Mouse (Mus musculus): ENCODE results near the gene Prpf3.
"Not testable (repeated sequence)": the region's sequence is repeated elsewhere in the genome, so short reads cannot be mapped to it uniquely, and the experiment has no call there.

The Prpf3 gene

GRCm38 (mm10) chr3:95881979-95882815 is 26.5 kb upstream of the Prpf3 start, which contains the start of gene Ciart:
TSS of gene Ciart (minus strand) at chr3:95882251.
- DNase-seq (ENCODE audit: low read depth, low spot score) = peak; percentile 99

- no peak for DNase-seq (ENCODE audit: low read depth, low spot score)
These were observed 23.4 kb upstream of the Prpf3 start for GRCm38 (mm10) chr3:95879063-95879462.

GRCm38 (mm10) chr3:95872048-95872447 is 16.4 kb upstream of the Prpf3 start:
- no peak for DNase-seq (ENCODE audit: low read depth, low spot score)

- DNase-seq (ENCODE audit: low read depth, low spot score) = peak; percentile 93
These were observed 15.7 kb upstream of the Prpf3 start, which contains the start of gene Mrps21 for GRCm38 (mm10) chr3:95871392-95871867. TSS of gene Mrps21 (minus strand) at chr3:95871519.

GRCm38 (mm10) chr3:95870976-95871375 is 15.3 kb upstream of the Prpf3 start:
- DNase-seq (ENCODE audit: low read depth, low spot score) = no peak

- no peak for DNase-seq (ENCODE audit: low read depth, low spot score)
These were observed 11.7 kb upstream of the Prpf3 start for GRCm38 (mm10) chr3:95867408-95867807.

- no peak for DNase-seq (ENCODE audit: low read depth, low spot score)
These were observed 10.4 kb upstream of the Prpf3 start for GRCm38 (mm10) chr3:95866071-95866470.

- DNase-seq (ENCODE audit: low read depth, low spot score) = peak; percentile 50
These were observed 9.9 kb upstream of the Prpf3 start for GRCm38 (mm10) chr3:95865571-95865970.

GRCm38 (mm10) chr3:95865050-95865449 is 9.4 kb upstream of the Prpf3 start:
- no peak for DNase-seq (ENCODE audit: low read depth, low spot score)

- DNase-seq (ENCODE audit: low read depth, low spot score) = no peak
These were observed 7.9 kb upstream of the Prpf3 start for GRCm38 (mm10) chr3:95863578-95863977.

- DNase-seq (ENCODE audit: low read depth, low spot score) = peak; percentile 94
These were observed 6.1 kb upstream of the Prpf3 start for GRCm38 (mm10) chr3:95861796-95862195.

GRCm38 (mm10) chr3:95861216-95861615 is 5.5 kb upstream of the Prpf3 start:
- peak; percentile 69 for DNase-seq (ENCODE audit: low read depth, low spot score)

- DNase-seq (ENCODE audit: low read depth, low spot score) = peak; percentile 44
These were observed 4.6 kb upstream of the Prpf3 start for GRCm38 (mm10) chr3:95860323-95860722.

- not testable (repeated sequence) for DNase-seq (ENCODE audit: low read depth, low spot score)
These were observed 2.6 kb upstream of the Prpf3 start for GRCm38 (mm10) chr3:95858278-95858677.

- not testable (repeated sequence) for DNase-seq (ENCODE audit: low read depth, low spot score)
These were observed 1.4 kb upstream of the Prpf3 start for GRCm38 (mm10) chr3:95857050-95857449.

GRCm38 (mm10) chr3:95856115-95856514 is 430 bp upstream of the Prpf3 start:
- DNase-seq (ENCODE audit: low read depth, low spot score) = peak; percentile 38

- DNase-seq (ENCODE audit: low read depth, low spot score) = no peak
These were observed 4.4 kb downstream of the Prpf3 start for GRCm38 (mm10) chr3:95851317-95851716.

GRCm38 (mm10) chr3:95850611-95851010 is 5.1 kb downstream of the Prpf3 start:
- DNase-seq (ENCODE audit: low read depth, low spot score) = no peak

GRCm38 (mm10) chr3:95842503-95843214 is 13.0 kb downstream of the Prpf3 start:
- peak; percentile 36 for DNase-seq (ENCODE audit: low read depth, low spot score)

GRCm38 (mm10) chr3:95839250-95839649 is 16.4 kb downstream of the Prpf3 start:
- no peak for DNase-seq (ENCODE audit: low read depth, low spot score)

- DNase-seq (ENCODE audit: low read depth, low spot score) = no peak
These were observed 26.6 kb downstream of the Prpf3 start for GRCm38 (mm10) chr3:95829053-95829452.

GRCm38 (mm10) chr3:95826275-95826674 is 29.4 kb downstream of the Prpf3 start:
- DNase-seq (ENCODE audit: low read depth, low spot score) = no peak

Measured in ZHBTc4 (cell line).